In genomic region chr5:137030416-137030810, GRCm38 (mm10) we compare ENCODE assay signal across 8 mouse cellular contexts. TPM values are rescaled to one million over a fixed set of nuclear protein-coding genes. Genes with fewer than 3 reads are reported as not detected.
DNase-seq lines count a peak whose midpoint lies in the region; ATAC-seq and TF ChIP-seq lines count a peak whose summit lies in the region.

No protein-coding gene starts in this region.

- 14% methylated on average over 22 of the region's 22 CpGs for WGBS in kidney, embryonic 14.5 days
- 14% methylated on average over 22 of the region's 22 CpGs for WGBS in embryonic facial prominence, embryonic 14.5 days
- 17% methylated on average over 22 of the region's 22 CpGs for WGBS in intestine, postnatal 0 days
- WGBS in neural tube, embryonic 12.5 days = 9% methylated on average over 22 of the region's 22 CpGs

- peaks cover 29% of the 10 kb centered on the region for H3K4me1 ChIP-seq in kidney, embryonic 14.5 days (ENCODE audit: control insufficient read depth, insufficient read depth, low read length)
- H3K4me1 ChIP-seq in embryonic facial prominence, embryonic 14.5 days (ENCODE audit: control insufficient read depth, insufficient read depth, low read length) = peaks cover 15% of the 10 kb centered on the region
- H3K4me1 ChIP-seq in intestine, postnatal 0 days (replicated peaks; ENCODE audit: control insufficient read depth, insufficient read depth, low read length) = peaks cover 8% of the 10 kb centered on the region; the same call in 1 of the 2 replicates
- peaks cover 36% of the 10 kb centered on the region for H3K4me1 ChIP-seq in neural tube, embryonic 12.5 days

- H3K4me2 ChIP-seq in kidney, embryonic 14.5 days (replicated peaks; ENCODE audit: low read depth, low read length) = peak overlapping the region; percentile 64
- peak overlapping the region; percentile 59 for H3K4me2 ChIP-seq in embryonic facial prominence, embryonic 14.5 days (ENCODE audit: low read depth, low read length)
- H3K4me2 ChIP-seq in intestine, postnatal 0 days (replicated peaks; ENCODE audit: low read depth) = peak overlapping the region; percentile 71
- peak overlapping the region; percentile 98 for H3K4me2 ChIP-seq in neural tube, embryonic 12.5 days (replicated peaks)

- H3K27me3 ChIP-seq in kidney, embryonic 14.5 days (ENCODE audit: control insufficient read depth, insufficient read depth, low read length) = peaks cover 61% of the 10 kb centered on the region
- H3K27me3 ChIP-seq in embryonic facial prominence, embryonic 14.5 days (replicated peaks; ENCODE audit: control insufficient read depth, insufficient read depth, low read length) = peaks cover 67% of the 10 kb centered on the region
- peaks cover 59% of the 10 kb centered on the region for H3K27me3 ChIP-seq in intestine, postnatal 0 days (replicated peaks; ENCODE audit: control insufficient read depth, insufficient read depth, low read length)
- peaks cover 69% of the 10 kb centered on the region for H3K27me3 ChIP-seq in neural tube, embryonic 12.5 days (replicated peaks)

- no peak overlapping the region for H3K9ac ChIP-seq in kidney, embryonic 14.5 days (ENCODE audit: low read depth, low read length)
- no peak overlapping the region for H3K9ac ChIP-seq in embryonic facial prominence, embryonic 14.5 days (ENCODE audit: low read depth, low read length)
- no peak overlapping the region for H3K9ac ChIP-seq in intestine, postnatal 0 days (ENCODE audit: low read depth, low read length)
- H3K9ac ChIP-seq in neural tube, embryonic 12.5 days = 0 out of 2 replicates have a peak overlapping the region, but pooled peaks have one; percentile 21

- DNase-seq in kidney, postnatal 14 days = no peak
- no peak for DNase-seq in embryonic facial prominence, embryonic 14.5 days (ENCODE audit: low spot score)
- no peak for DNase-seq in gastrocnemius, postnatal 14 days
- DNase-seq in cerebellum, adult 9-10 months = no peak

- H3K27ac ChIP-seq in kidney, embryonic 14.5 days (ENCODE audit: low read depth, low read length) = no peak overlapping the region
- H3K27ac ChIP-seq in embryonic facial prominence, embryonic 14.5 days (replicated peaks; ENCODE audit: low read depth, low read length) = no peak overlapping the region
- no peak overlapping the region for H3K27ac ChIP-seq in intestine, postnatal 0 days (ENCODE audit: low read depth, low read length)
- no peak overlapping the region for H3K27ac ChIP-seq in neural tube, embryonic 12.5 days

- intact Hi-C loops in gastrocnemius, postnatal 14 days (cut with DNase I; ENCODE audit: low total_unique reads) = no loop called here

- no peak for TF ChIP-seq CTCF in intestine, postnatal 0 days (IDR thresholded peaks at IDR 0.05; ENCODE audit: low read depth)

- ATAC-seq in kidney, embryonic 14.5 days (ENCODE audit: low FRiP score, low TSS enrichment) = no peak
- no peak for ATAC-seq in embryonic facial prominence, embryonic 14.5 days (ENCODE audit: low read depth)
- no peak for ATAC-seq in intestine, postnatal 0 days
- ATAC-seq in neural tube, embryonic 12.5 days (ENCODE audit: low FRiP score, low read depth) = no peak
- no peak for ATAC-seq in granulocyte monocyte progenitor cell, adult 5-6 weeks (replicated peaks; ENCODE audit: poor library complexity, severe bottlenecking)

- H3K4me3 ChIP-seq in kidney, embryonic 14.5 days (ENCODE audit: low read length) = peak overlapping the region; percentile 35; the same call in 1 of the 2 replicates
- H3K4me3 ChIP-seq in embryonic facial prominence, embryonic 14.5 days (ENCODE audit: low read depth, low read length) = peak overlapping the region; percentile 34
- no peak overlapping the region; the same call in 1 of the 2 replicates for H3K4me3 ChIP-seq in intestine, postnatal 0 days (ENCODE audit: low read depth, low read length)
- peak overlapping the region; percentile 35 for H3K4me3 ChIP-seq in neural tube, embryonic 12.5 days

- no peaks in the 10 kb centered on the region for H3K9me3 ChIP-seq in kidney, embryonic 14.5 days (ENCODE audit: control insufficient read depth, low read length)
- no peaks in the 10 kb centered on the region for H3K9me3 ChIP-seq in embryonic facial prominence, embryonic 14.5 days (ENCODE audit: control insufficient read depth, low read length)
- H3K9me3 ChIP-seq in intestine, postnatal 0 days (ENCODE audit: control insufficient read depth) = no peaks in the 10 kb centered on the region
- H3K9me3 ChIP-seq in neural tube, embryonic 12.5 days = no peaks in the 10 kb centered on the region

- no peaks in the 10 kb centered on the region for H3K36me3 ChIP-seq in kidney, embryonic 14.5 days (ENCODE audit: control insufficient read depth, insufficient read depth, low read length)
- H3K36me3 ChIP-seq in embryonic facial prominence, embryonic 14.5 days (ENCODE audit: control insufficient read depth, insufficient read depth, low read length) = no peaks in the 10 kb centered on the region
- peaks cover 5% of the 10 kb centered on the region; the same call in 1 of the 2 replicates for H3K36me3 ChIP-seq in intestine, postnatal 0 days (ENCODE audit: control insufficient read depth, insufficient read depth)
- peaks cover 1% of the 10 kb centered on the region; the same call in 1 of the 2 replicates for H3K36me3 ChIP-seq in neural tube, embryonic 12.5 days

RNA-seq across cellular contexts. Expression of gene Vgf, which starts 4.2 kb away (rescaled TPM):
- polyA plus RNA-seq in kidney, embryonic 14.5 days (2014; fragmentation: Nextera tagmentation; extraction: Ambion mirVana) = 0.16 and 0.36 TPM in 2 replicates
- polyA plus RNA-seq in embryonic facial prominence, embryonic 14.5 days (2014; fragmentation: Nextera tagmentation; extraction: Ambion mirVana) = 0.92 and 1.3 TPM in 2 replicates
- 1.3 and 1.6 TPM in 2 replicates for polyA plus RNA-seq in intestine, postnatal 0 days (2015; fragmentation: Nextera tagmentation; extraction: Ambion mirVana)
- 3.6 and 4.5 TPM in 2 replicates for polyA plus RNA-seq in neural tube, embryonic 12.5 days (2016; fragmentation: Nextera tagmentation; extraction: Ambion mirVana)
- not detected in 2 replicates for total RNA-seq in granulocyte monocyte progenitor cell, adult 5-6 weeks (2014; fragmentation: Nextera tagmentation)
- total RNA-seq in granulocyte monocyte progenitor cell, adult 5-6 weeks (2017) = not detected in 2 replicates
- total RNA-seq in gastrocnemius, postnatal 14 days (2021) = not detected

RNA-seq across cellular contexts. Expression of gene Ap1s1, which starts 15.5 kb away (rescaled TPM):
- 145 and 152 TPM in 2 replicates for polyA plus RNA-seq in kidney, embryonic 14.5 days (2014; fragmentation: Nextera tagmentation; extraction: Ambion mirVana)
- polyA plus RNA-seq in embryonic facial prominence, embryonic 14.5 days (2014; fragmentation: Nextera tagmentation; extraction: Ambion mirVana) = 136 and 151 TPM in 2 replicates
- polyA plus RNA-seq in intestine, postnatal 0 days (2015; fragmentation: Nextera tagmentation; extraction: Ambion mirVana) = 229 and 232 TPM in 2 replicates
- 193 and 198 TPM in 2 replicates for polyA plus RNA-seq in neural tube, embryonic 12.5 days (2016; fragmentation: Nextera tagmentation; extraction: Ambion mirVana)
- 84.9 and 95.5 TPM in 2 replicates for total RNA-seq in granulocyte monocyte progenitor cell, adult 5-6 weeks (2014; fragmentation: Nextera tagmentation)
- 83.1 and 86.9 TPM in 2 replicates for total RNA-seq in granulocyte monocyte progenitor cell, adult 5-6 weeks (2017)
- total RNA-seq in gastrocnemius, postnatal 14 days (2021) = 10 to 100 TPM; 24.3 to 26.0 TPM

RNA-seq across cellular contexts. Expression of gene Serpine1, which starts 41.7 kb away (rescaled TPM):
- polyA plus RNA-seq in kidney, embryonic 14.5 days (2014; fragmentation: Nextera tagmentation; extraction: Ambion mirVana) = 0.26 and 0.32 TPM in 2 replicates
- polyA plus RNA-seq in embryonic facial prominence, embryonic 14.5 days (2014; fragmentation: Nextera tagmentation; extraction: Ambion mirVana) = 0.50 and 0.63 TPM in 2 replicates
- polyA plus RNA-seq in intestine, postnatal 0 days (2015; fragmentation: Nextera tagmentation; extraction: Ambion mirVana) = 0.20 and 0.22 TPM in 2 replicates
- 0.11 and 0.23 TPM in 2 replicates for polyA plus RNA-seq in neural tube, embryonic 12.5 days (2016; fragmentation: Nextera tagmentation; extraction: Ambion mirVana)
- total RNA-seq in granulocyte monocyte progenitor cell, adult 5-6 weeks (2014; fragmentation: Nextera tagmentation) = not detected in 2 replicates
- total RNA-seq in granulocyte monocyte progenitor cell, adult 5-6 weeks (2017) = not detected in 2 replicates
- total RNA-seq in gastrocnemius, postnatal 14 days (2021) = 1 to 10 TPM; 1.2 to 1.9 TPM

RNA-seq across cellular contexts. Expression of gene Znhit1, which starts 42.6 kb away (rescaled TPM):
- polyA plus RNA-seq in kidney, embryonic 14.5 days (2014; fragmentation: Nextera tagmentation; extraction: Ambion mirVana) = 80.6 and 93.2 TPM in 2 replicates
- 76.6 and 85.8 TPM in 2 replicates for polyA plus RNA-seq in embryonic facial prominence, embryonic 14.5 days (2014; fragmentation: Nextera tagmentation; extraction: Ambion mirVana)
- 84.6 and 91.1 TPM in 2 replicates for polyA plus RNA-seq in intestine, postnatal 0 days (2015; fragmentation: Nextera tagmentation; extraction: Ambion mirVana)
- polyA plus RNA-seq in neural tube, embryonic 12.5 days (2016; fragmentation: Nextera tagmentation; extraction: Ambion mirVana) = 103 and 109 TPM in 2 replicates
- total RNA-seq in granulocyte monocyte progenitor cell, adult 5-6 weeks (2014; fragmentation: Nextera tagmentation) = 99.5 and 121 TPM in 2 replicates
- 49.7 and 80.0 TPM in 2 replicates for total RNA-seq in granulocyte monocyte progenitor cell, adult 5-6 weeks (2017)
- total RNA-seq in gastrocnemius, postnatal 14 days (2021) = 10 to 100 TPM; 49.2 to 51.1 TPM

RNA-seq across cellular contexts. Expression of gene Plod3, which starts 43.6 kb away (rescaled TPM):
- polyA plus RNA-seq in kidney, embryonic 14.5 days (2014; fragmentation: Nextera tagmentation; extraction: Ambion mirVana) = 28.5 and 41.4 TPM in 2 replicates
- polyA plus RNA-seq in embryonic facial prominence, embryonic 14.5 days (2014; fragmentation: Nextera tagmentation; extraction: Ambion mirVana) = 51.1 and 62.2 TPM in 2 replicates
- polyA plus RNA-seq in intestine, postnatal 0 days (2015; fragmentation: Nextera tagmentation; extraction: Ambion mirVana) = 11.1 and 11.8 TPM in 2 replicates
- polyA plus RNA-seq in neural tube, embryonic 12.5 days (2016; fragmentation: Nextera tagmentation; extraction: Ambion mirVana) = 38.4 and 39.8 TPM in 2 replicates
- 122 and 139 TPM in 2 replicates for total RNA-seq in granulocyte monocyte progenitor cell, adult 5-6 weeks (2014; fragmentation: Nextera tagmentation)
- total RNA-seq in granulocyte monocyte progenitor cell, adult 5-6 weeks (2017) = 158 and 177 TPM in 2 replicates
- 10 to 100 TPM; 21.8 to 24.3 TPM for total RNA-seq in gastrocnemius, postnatal 14 days (2021)
